Comparison of ENCODE assay signal across 17 mouse cellular contexts in the genomic region with DNA sequence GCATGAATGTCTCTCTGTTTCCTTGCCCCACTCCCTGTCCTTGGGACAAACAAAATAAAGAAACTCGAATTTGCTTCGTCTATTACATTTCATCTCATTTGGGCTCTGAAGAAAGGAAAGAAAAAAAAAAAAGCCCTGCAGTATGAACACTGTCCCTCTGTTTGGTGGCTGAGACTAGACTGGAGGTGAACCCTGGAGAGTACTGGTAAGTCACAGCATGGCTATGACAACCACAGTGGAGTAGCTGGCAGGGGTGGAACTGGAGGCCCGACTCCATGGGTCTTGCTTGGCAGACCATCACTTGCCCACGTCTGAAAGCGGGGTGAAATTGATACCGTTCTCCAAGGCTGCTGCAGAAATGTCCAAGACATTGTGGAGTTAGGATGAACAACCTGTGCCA.
DNase-seq lines count a peak whose midpoint lies in the region; ATAC-seq and TF ChIP-seq lines count a peak whose summit lies in the region.
"Had no signal": no experiment of that assay in that cellular context is flagged by ENCODE, and none has a peak within 500 bp of the region (broad histone marks: within the 10 kb centered on the region; RNA-seq: fewer than 3 reads in every experiment).

No protein-coding gene starts in this region.

- no peak for ATAC-seq in forebrain, embryonic 11.5 days (replicated peaks; ENCODE audit: low FRiP score)
- peak; percentile 56; the same call in 1 of the 2 replicates for ATAC-seq in forebrain, postnatal 0 days
- ATAC-seq in midbrain, embryonic 15.5 days (replicated peaks): no peak
- ATAC-seq: activated CD4-positive, CD25-positive, alpha-beta regulatory T cell, adult 4 months; intestine, postnatal 0 days; lung, postnatal 0 days; Patski had no signal

- DNase-seq in layer of hippocampus, adult 2 months (ENCODE audit: low spot score in 2 of 2): no peak
- no peak for DNase-seq in layer of hippocampus, postnatal 36 days
- DNase-seq in forebrain, embryonic 11.5 days (ENCODE audit: low spot score): no peak
- DNase-seq in forebrain, postnatal 0 days: no peak
- DNase-seq in embryo, embryonic 11 days: no peak
- no peak for DNase-seq in adrenal gland, postnatal 14 days
- DNase-seq: cerebellum, adult 9-10 months; heart, postnatal 4 days; thymus, adult 18-20 months had no signal

- no peaks in the 10 kb centered on the region for H3K27me3 ChIP-seq in forebrain, embryonic 11.5 days (ENCODE audit: control insufficient read depth, insufficient read depth, low read length)
- no peaks in the 10 kb centered on the region for H3K27me3 ChIP-seq in forebrain, postnatal 0 days (ENCODE audit: insufficient read depth, low read length)
- H3K27me3 ChIP-seq in midbrain, embryonic 15.5 days (replicated peaks): no peaks in the 10 kb centered on the region
- H3K27me3 ChIP-seq: liver, embryonic 15.5 days; Patski had no signal

- no peaks in the 10 kb centered on the region for H3K36me3 ChIP-seq in forebrain, embryonic 11.5 days (ENCODE audit: control insufficient read depth, insufficient read depth, low read length)
- H3K36me3 ChIP-seq in forebrain, postnatal 0 days (ENCODE audit: insufficient read depth): no peaks in the 10 kb centered on the region
- no peaks in the 10 kb centered on the region for H3K36me3 ChIP-seq in midbrain, embryonic 15.5 days (replicated peaks)
- H3K36me3 ChIP-seq: liver, embryonic 15.5 days had no signal

- TF ChIP-seq CTCF in layer of hippocampus, adult 2 months (conservative IDR thresholded peaks at IDR 0.05): no peak
- no peak for TF ChIP-seq CTCF in forebrain, postnatal 0 days (IDR thresholded peaks at IDR 0.05; ENCODE audit: low read depth)

- no peaks in the 10 kb centered on the region for H3K9me3 ChIP-seq in forebrain, embryonic 11.5 days (ENCODE audit: control insufficient read depth, low read length)
- no peaks in the 10 kb centered on the region for H3K9me3 ChIP-seq in forebrain, postnatal 0 days (ENCODE audit: low read length)
- no peaks in the 10 kb centered on the region for H3K9me3 ChIP-seq in midbrain, embryonic 15.5 days
- H3K9me3 ChIP-seq: liver, embryonic 15.5 days had no signal

- 84% methylated on average over 6 of the region's 6 CpGs for WGBS in forebrain, embryonic 11.5 days
- WGBS in forebrain, postnatal 0 days: 64% methylated on average over 6 of the region's 6 CpGs
- 79% methylated on average over 6 of the region's 6 CpGs for WGBS in midbrain, embryonic 15.5 days

- H3K4me2 ChIP-seq in forebrain, embryonic 11.5 days (ENCODE audit: low read depth, low read length, severe bottlenecking): no peak overlapping the region
- no peak overlapping the region for H3K4me2 ChIP-seq in forebrain, postnatal 0 days (ENCODE audit: low read depth)
- H3K4me2 ChIP-seq in midbrain, embryonic 15.5 days: no peak overlapping the region
- H3K4me2 ChIP-seq: liver, embryonic 15.5 days had no signal

- H3K9ac ChIP-seq in forebrain, embryonic 11.5 days (ENCODE audit: low read length): no peak overlapping the region
- no peak overlapping the region for H3K9ac ChIP-seq in forebrain, postnatal 0 days
- H3K9ac ChIP-seq in midbrain, embryonic 15.5 days: no peak overlapping the region
- H3K9ac ChIP-seq: liver, embryonic 15.5 days had no signal

- H3K4me3 ChIP-seq in layer of hippocampus, adult 2 months: no peak overlapping the region
- no peak overlapping the region for H3K4me3 ChIP-seq in forebrain, embryonic 11.5 days (ENCODE audit: low read depth, low read length)
- no peak overlapping the region for H3K4me3 ChIP-seq in forebrain, postnatal 0 days (ENCODE audit: low read depth, low read length)
- H3K4me3 ChIP-seq in midbrain, embryonic 15.5 days: no peak overlapping the region
- H3K4me3 ChIP-seq: liver, embryonic 15.5 days; myocyte had no signal

- H3K4me1 ChIP-seq in forebrain, embryonic 11.5 days (replicated peaks; ENCODE audit: control insufficient read depth, insufficient read depth, low read length): peaks cover 22% of the 10 kb centered on the region
- peaks cover 5% of the 10 kb centered on the region; the same call in 1 of the 2 replicates for H3K4me1 ChIP-seq in forebrain, postnatal 0 days (ENCODE audit: insufficient read depth)
- peaks cover 50% of the 10 kb centered on the region for H3K4me1 ChIP-seq in midbrain, embryonic 15.5 days
- H3K4me1 ChIP-seq: liver, embryonic 15.5 days had no signal

- peak overlapping the region; percentile 81 for H3K27ac ChIP-seq in layer of hippocampus, adult 2 months
- peak overlapping the region; percentile 74; the same call in 1 of the 2 replicates for H3K27ac ChIP-seq in forebrain, embryonic 11.5 days (ENCODE audit: low read depth, low read length)
- H3K27ac ChIP-seq in forebrain, postnatal 0 days (ENCODE audit: low read depth, low read length): no peak overlapping the region
- H3K27ac ChIP-seq in midbrain, embryonic 15.5 days: peak overlapping the region; percentile 8; the same call in 1 of the 2 replicates
- H3K27ac ChIP-seq: kidney, postnatal 0 days; liver, embryonic 15.5 days had no signal
